In the genomic region with DNA sequence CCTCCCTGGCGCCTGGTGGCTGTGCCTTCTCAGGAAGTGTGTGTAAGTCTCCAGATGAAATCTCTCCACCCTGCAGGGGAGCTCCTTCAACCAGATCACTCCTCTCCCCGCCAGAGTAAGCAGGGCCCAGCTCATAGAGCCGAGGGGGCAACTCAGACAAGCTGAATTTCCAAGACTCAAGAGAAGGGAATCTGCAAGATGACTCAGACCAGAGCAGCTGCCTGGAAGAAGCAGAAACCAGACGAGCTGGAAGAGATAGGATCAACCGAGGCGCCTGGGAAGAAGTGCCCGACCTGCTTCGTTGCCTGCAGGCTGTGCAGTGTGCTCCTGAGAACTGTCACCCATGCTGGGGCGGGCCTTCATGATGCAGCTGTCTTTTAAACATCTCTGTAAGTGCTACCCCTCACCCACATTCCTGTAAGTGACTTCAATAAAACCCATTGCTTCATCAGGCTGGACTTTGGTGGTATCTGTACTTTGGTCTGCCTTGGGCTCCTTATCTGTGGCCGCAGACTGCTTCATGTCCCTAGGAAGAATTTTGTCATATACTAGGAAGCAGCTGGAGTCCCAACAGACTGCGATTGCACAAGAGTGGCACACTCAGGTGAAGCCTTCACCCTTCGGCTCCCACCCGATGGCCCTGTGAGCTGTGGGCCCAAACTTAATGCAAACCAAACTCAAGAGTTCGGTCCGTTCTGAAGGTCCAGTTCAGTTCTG, we compare ENCODE assay signal across 16 mouse cellular contexts. TPM values are rescaled to one million over a fixed set of nuclear protein-coding genes. Genes with fewer than 3 reads are reported as not detected.
DNase-seq lines count a peak whose midpoint lies in the region; ATAC-seq lines count a peak whose summit lies in the region.
"Had no signal": no experiment of that assay in that cellular context is flagged by ENCODE, and none has a peak within 500 bp of the region (broad histone marks: within the 10 kb centered on the region; RNA-seq: fewer than 3 reads in every experiment).

No protein-coding gene starts in this region.

- WGBS in midbrain, embryonic 11.5 days: 72% methylated on average over 15 of the region's 15 CpGs
- WGBS in midbrain, embryonic 10.5 days: 70% methylated on average over 15 of the region's 15 CpGs
- 52% methylated on average over 15 of the region's 15 CpGs for WGBS in intestine, embryonic 16.5 days

- no peak overlapping the region for H3K27ac ChIP-seq in midbrain, embryonic 11.5 days (ENCODE audit: low read depth, low read length)
- H3K27ac ChIP-seq in midbrain, embryonic 10.5 days (replicated peaks): no peak overlapping the region
- H3K27ac ChIP-seq in intestine, embryonic 16.5 days (ENCODE audit: low read length): peak overlapping the region; percentile 92
- H3K27ac ChIP-seq: gastrocnemius, adult 2 months; limb, embryonic 13.5 days had no signal

- no peak overlapping the region for H3K4me2 ChIP-seq in midbrain, embryonic 11.5 days
- 0 out of 2 replicates have a peak overlapping the region, but pooled peaks have one; percentile 26 for H3K4me2 ChIP-seq in intestine, embryonic 16.5 days (ENCODE audit: low read depth, low read length)
- H3K4me2 ChIP-seq: limb, embryonic 13.5 days had no signal

- H3K4me1 ChIP-seq in midbrain, embryonic 11.5 days (ENCODE audit: control insufficient read depth, insufficient read depth, low read length): no peaks in the 10 kb centered on the region
- peaks cover 3% of the 10 kb centered on the region; the same call in 1 of the 2 replicates for H3K4me1 ChIP-seq in midbrain, embryonic 10.5 days
- 0 out of 2 replicates have a peak, but pooled peaks cover 2% of the 10 kb centered on the region for H3K4me1 ChIP-seq in intestine, embryonic 16.5 days (ENCODE audit: control insufficient read depth, insufficient read depth, low read length)

- intact Hi-C loops in left cerebral cortex, postnatal 10 days (cut with DNase I): no loop called here

- H3K36me3 ChIP-seq in midbrain, embryonic 11.5 days (ENCODE audit: control insufficient read depth, insufficient read depth, low read length): no peaks in the 10 kb centered on the region
- peaks cover 30% of the 10 kb centered on the region for H3K36me3 ChIP-seq in midbrain, embryonic 10.5 days
- no peaks in the 10 kb centered on the region for H3K36me3 ChIP-seq in intestine, embryonic 16.5 days (ENCODE audit: control insufficient read depth, insufficient read depth, low read length)
- H3K36me3 ChIP-seq: limb, embryonic 13.5 days had no signal

- no peak overlapping the region for H3K4me3 ChIP-seq in midbrain, embryonic 11.5 days (ENCODE audit: low read depth, low read length)
- no peak overlapping the region for H3K4me3 ChIP-seq in midbrain, embryonic 10.5 days
- no peak overlapping the region for H3K4me3 ChIP-seq in intestine, embryonic 16.5 days (ENCODE audit: low read length)
- H3K4me3 ChIP-seq: gastrocnemius, adult 2 months; limb, embryonic 13.5 days; megakaryocyte, embryonic 14.5 days had no signal

- peak; percentile 87 for DNase-seq in midbrain, embryonic 11.5 days (ENCODE audit: low spot score, missing footprints)
- no peak for DNase-seq in midbrain, embryonic 10.5 days (ENCODE audit: low spot score)
- peak; percentile 56 for DNase-seq in NIH3T3 (ENCODE audit: low read depth)
- DNase-seq in urinary bladder, postnatal 36 days (ENCODE audit: low spot score in 2 of 2): peak; percentile 49 to 72
- no peak for DNase-seq in left cerebral cortex, postnatal 10 days (ENCODE audit: extremely low spot score in 1 of 2, low spot score in 2 of 2)
- no peak for DNase-seq in gastrocnemius, postnatal 25 days
- DNase-seq: adrenal gland, postnatal 25 days; cerebellum, adult 9-10 months; gastrocnemius, adult 2 months; thymus, postnatal 25 days had no signal

- no peaks in the 10 kb centered on the region; the same call in 1 of the 2 replicates for H3K27me3 ChIP-seq in midbrain, embryonic 11.5 days (ENCODE audit: control insufficient read depth, insufficient read depth, low read length)
- H3K27me3 ChIP-seq in midbrain, embryonic 10.5 days (ENCODE audit: low read depth, poor library complexity, severe bottlenecking): no peaks in the 10 kb centered on the region
- H3K27me3 ChIP-seq in intestine, embryonic 16.5 days (replicated peaks; ENCODE audit: control insufficient read depth, insufficient read depth, low read length): no peaks in the 10 kb centered on the region
- H3K27me3 ChIP-seq: limb, embryonic 13.5 days had no signal

- ATAC-seq in midbrain, embryonic 11.5 days (ENCODE audit: low FRiP score): no peak
- peak; percentile 89 for ATAC-seq in intestine, embryonic 16.5 days
- ATAC-seq: inflammation-experienced regulatory T-cells, adult 6 months had no signal

- H3K9me3 ChIP-seq in midbrain, embryonic 11.5 days (ENCODE audit: control insufficient read depth, low read length): no peaks in the 10 kb centered on the region
- H3K9me3 ChIP-seq in midbrain, embryonic 10.5 days (replicated peaks): 0 out of 2 replicates have a peak, but pooled peaks cover 2% of the 10 kb centered on the region
- no peaks in the 10 kb centered on the region for H3K9me3 ChIP-seq in intestine, embryonic 16.5 days (ENCODE audit: control insufficient read depth, low read length)

- H3K9ac ChIP-seq in midbrain, embryonic 11.5 days (ENCODE audit: low read length): no peak overlapping the region
- peak overlapping the region; percentile 41; the same call in 1 of the 2 replicates for H3K9ac ChIP-seq in intestine, embryonic 16.5 days (ENCODE audit: low read depth, low read length)
- H3K9ac ChIP-seq: limb, embryonic 13.5 days had no signal

RNA-seq across cellular contexts. Expression of a gene that starts 1.8 kb away (rescaled TPM):
- not detected in 2 replicates for polyA plus RNA-seq in midbrain, embryonic 11.5 days (2014; fragmentation: Nextera tagmentation; extraction: Ambion mirVana)
- not detected in 2 replicates for polyA plus RNA-seq in midbrain, embryonic 10.5 days (2016; fragmentation: Nextera tagmentation; extraction: Ambion mirVana)
- polyA plus RNA-seq in intestine, embryonic 16.5 days (2015; fragmentation: Nextera tagmentation; extraction: Ambion mirVana): 1.9 and 2.5 TPM in 2 replicates
- total RNA-seq in left cerebral cortex, postnatal 10 days (2021): not detected
- total RNA-seq in gastrocnemius, postnatal 25 days (2021): not detected
- total RNA-seq: adrenal gland, postnatal 25 days; gastrocnemius, adult 2 months had no signal
- polyA plus RNA-seq: heart, postnatal 0 days; limb, embryonic 13.5 days; neural tube, embryonic 11.5 days had no signal

RNA-seq across cellular contexts. Expression of a gene that starts 12.6 kb away (rescaled TPM):
- polyA plus RNA-seq in midbrain, embryonic 11.5 days (2014; fragmentation: Nextera tagmentation; extraction: Ambion mirVana): not detected in 2 replicates
- 0.91 and 0.98 TPM in 2 replicates for polyA plus RNA-seq in midbrain, embryonic 10.5 days (2016; fragmentation: Nextera tagmentation; extraction: Ambion mirVana)
- polyA plus RNA-seq in intestine, embryonic 16.5 days (2015; fragmentation: Nextera tagmentation; extraction: Ambion mirVana): 0.32 TPM in 1 of 2 replicates, not detected in the other
- total RNA-seq in left cerebral cortex, postnatal 10 days (2021): not detected
- not detected for total RNA-seq in gastrocnemius, postnatal 25 days (2021)
- total RNA-seq: adrenal gland, postnatal 25 days; gastrocnemius, adult 2 months had no signal
- polyA plus RNA-seq: inflammation-experienced regulatory T-cells, adult 6 months; neural tube, embryonic 11.5 days had no signal

Comparison
In these comparisons a context has a peak if more than half of its experiments do, and no peak if none do; other contexts are left out.
1. DNase-seq: peak in midbrain, embryonic 11.5 days (single experiment), NIH3T3 (single experiment) and urinary bladder, postnatal 36 days (2 of 2); none in midbrain, embryonic 10.5 days (single experiment), left cerebral cortex, postnatal 10 days (0 of 2) and gastrocnemius, postnatal 25 days (single experiment).